Mouse (Mus musculus): ENCODE results near the gene Mipep. TPM values are rescaled to one million over a fixed set of nuclear protein-coding genes. Genes with fewer than 3 reads are reported as not detected.

The Mipep gene
- total RNA-seq, 2 experiments from 2014 or later = 26.2 to 28.4 TPM

- DNase-seq = no peak
- intact Hi-C loops (cut with DNase I; ENCODE audit: low total_unique reads) = no loop called here
Measured at GRCm38 (mm10) chr14:60845261-60846045, 61.1 kb downstream of the Mipep start.

GRCm38 (mm10) chr14:60846174-60846573, 61.8 kb downstream of the Mipep start:
- no peak for DNase-seq
- intact Hi-C loops (cut with DNase I; ENCODE audit: low total_unique reads) = no loop called here

GRCm38 (mm10) chr14:60848194-60848593, 63.8 kb downstream of the Mipep start:
- no peak for DNase-seq
- intact Hi-C loops (cut with DNase I; ENCODE audit: low total_unique reads) = no loop called here

GRCm38 (mm10) chr14:60850101-60850500, 65.7 kb downstream of the Mipep start:
- intact Hi-C loops (cut with DNase I; ENCODE audit: low total_unique reads) = no loop called here
- no peak for DNase-seq

- no peak for DNase-seq
Measured at GRCm38 (mm10) chr14:60851632-60852031, 67.3 kb downstream of the Mipep start.

GRCm38 (mm10) chr14:60856199-60856912, 72.0 kb downstream of the Mipep start:
- no peak for DNase-seq
- intact Hi-C loops (cut with DNase I; ENCODE audit: low total_unique reads) = no loop called here

More at GRCm38 (mm10) chr14:60851632-60852031, 67.3 kb downstream of the Mipep start:
- intact Hi-C loops (cut with DNase I; ENCODE audit: low total_unique reads) = no loop called here

GRCm38 (mm10) chr14:60856913-60857300, 72.5 kb downstream of the Mipep start:
- intact Hi-C loops (cut with DNase I; ENCODE audit: low total_unique reads) = no loop called here
- DNase-seq = no peak

- intact Hi-C loops (cut with DNase I; ENCODE audit: low total_unique reads) = no loop called here
- DNase-seq = no peak
Measured at GRCm38 (mm10) chr14:60863396-60863795, 79.0 kb downstream of the Mipep start.

- DNase-seq = no peak
- intact Hi-C loops (cut with DNase I; ENCODE audit: low total_unique reads) = no loop called here
Measured at GRCm38 (mm10) chr14:60866399-60866798, 82.0 kb downstream of the Mipep start.

- intact Hi-C loops (cut with DNase I; ENCODE audit: low total_unique reads) = no loop called here
- DNase-seq = no peak
Measured at GRCm38 (mm10) chr14:60868325-60868724, 84.0 kb downstream of the Mipep start.

GRCm38 (mm10) chr14:60871831-60872230, 87.5 kb downstream of the Mipep start:
- no peak for DNase-seq
- intact Hi-C loops (cut with DNase I; ENCODE audit: low total_unique reads) = no loop called here

GRCm38 (mm10) chr14:60882106-60882505, 97.7 kb downstream of the Mipep start:
- intact Hi-C loops (cut with DNase I; ENCODE audit: low total_unique reads) = no loop called here

GRCm38 (mm10) chr14:60882681-60883080, 98.3 kb downstream of the Mipep start:
- DNase-seq = no peak
- intact Hi-C loops (cut with DNase I; ENCODE audit: low total_unique reads) = no loop called here

More at GRCm38 (mm10) chr14:60882106-60882505, 97.7 kb downstream of the Mipep start:
- no peak for DNase-seq

GRCm38 (mm10) chr14:60885361-60885950, 101.1 kb downstream of the Mipep start:
- no peak for DNase-seq
- intact Hi-C loops (cut with DNase I; ENCODE audit: low total_unique reads) = no loop called here

GRCm38 (mm10) chr14:60893882-60894281, 109.5 kb downstream of the Mipep start:
- DNase-seq = no peak
- intact Hi-C loops (cut with DNase I; ENCODE audit: low total_unique reads) = no loop called here

GRCm38 (mm10) chr14:60895172-60896000, 111.0 kb downstream of the Mipep start:
- no peak for DNase-seq
- intact Hi-C loops (cut with DNase I; ENCODE audit: low total_unique reads) = no loop called here

GRCm38 (mm10) chr14:60898086-60898667, 113.8 kb downstream of the Mipep start:
- intact Hi-C loops (cut with DNase I; ENCODE audit: low total_unique reads) = no loop called here
- DNase-seq = no peak

GRCm38 (mm10) chr14:60904501-60904900, 120.1 kb downstream of the Mipep start:
- intact Hi-C loops (cut with DNase I; ENCODE audit: low total_unique reads) = no loop called here
- no peak for DNase-seq

Measured in gastrocnemius, postnatal 14 days (tissue).